Mouse (Mus musculus) lung, embryonic 15.5 days (tissue): ENCODE results near the gene Sim2. TPM values are rescaled to one million over a fixed set of nuclear protein-coding genes. Genes with fewer than 3 reads are reported as not detected.
A peak's percentile ranks its signal among the peaks of the same experiment; 100 is the strongest.

ENCODE experiments used
- ATAC-seq: fragments of 200-750 bp; cut with Nextera tagmentation; 2 replicates; pipeline ENCODE4 v1.8.0; 2017; ENCODE audit warnings: moderate number of reproducible peaks, borderline replicate concordance; ENCODE audit not compliant: low FRiP score, low TSS enrichment; ENCODE audit errors: extremely low read depth
- H3K27ac ChIP-seq: fragments of 300-500 bp; sonication (generic); 2 replicates; pipeline ENCODE4 v1.5.1; 2015; ENCODE audit warnings: moderate library complexity, mild to moderate bottlenecking, inconsistent platforms
- H3K27me3 ChIP-seq: fragments of 300-500 bp; sonication (generic); 2 replicates; pipeline ENCODE4 v1.6.1; 2015; ENCODE audit warnings: inconsistent platforms
- H3K36me3 ChIP-seq: fragments of 300-500 bp; sonication (generic); 2 replicates; pipeline ENCODE4 v1.6.1; 2015; ENCODE audit warnings: inconsistent platforms
- H3K4me1 ChIP-seq: fragments of 300-500 bp; sonication (generic); 2 replicates; pipeline ENCODE4 v1.6.1; 2015; ENCODE audit warnings: inconsistent platforms
- H3K4me2 ChIP-seq: fragments of 300-500 bp; sonication (generic); 2 replicates; pipeline ENCODE4 v1.6.1; 2015; ENCODE audit warnings: inconsistent platforms, mild to moderate bottlenecking, moderate library complexity
- H3K4me3 ChIP-seq: fragments of 300-500 bp; sonication (generic); 2 replicates; pipeline ENCODE4 v1.5.1; 2015; ENCODE audit warnings: mild to moderate bottlenecking, inconsistent platforms
- H3K9ac ChIP-seq: fragments of 300-500 bp; sonication (generic); 2 replicates; pipeline ENCODE4 v1.6.1; 2015; ENCODE audit warnings: inconsistent platforms
- H3K9me3 ChIP-seq: fragments of 300-500 bp; sonication (generic); 2 replicates; pipeline ENCODE4 v1.6.1; 2016; ENCODE audit warnings: inconsistent platforms
- WGBS: fragments of 180-500 bp; shearing (Covaris S2); methylation state at CpG from one replicate; pipeline ENCODE4 v1.1.7; 2015; 5-methylcytosine and 5-hydroxymethylcytosine counted together
- polyA plus RNA-seq: library from polyadenylated mRNA; unstranded; fragments of >200 nt; fragmentation: Nextera tagmentation; extraction: Ambion mirVana; gene quantifications from 2 replicates; pipeline ENCODE4 v1.2.1, GENCODE M21; 2015

Sim2 gene
- polyA plus RNA-seq, 1 experiment from 2014 or later: 0.12 TPM

DNA sequence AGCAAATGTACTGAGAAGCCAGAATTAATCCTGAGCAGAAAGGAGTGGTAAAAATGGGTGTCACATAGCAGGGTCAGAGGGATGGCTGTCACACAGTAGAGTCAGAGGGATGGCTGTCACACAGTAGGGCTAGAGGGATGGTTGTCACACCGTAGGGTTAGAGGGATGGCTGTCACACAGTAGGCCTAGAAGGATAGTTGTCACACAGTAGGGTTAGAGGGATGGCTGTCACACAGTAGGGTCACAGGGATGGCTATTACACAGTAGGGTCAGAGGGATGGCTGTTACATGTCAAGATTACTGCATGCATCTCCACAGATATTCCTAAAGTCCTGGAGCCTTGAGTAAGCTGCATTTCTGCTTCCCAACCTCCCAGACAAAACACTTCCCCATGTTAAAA is 33.7 kb downstream of the Sim2 start:
- Histone ChIP-seq H3K27me3 (peaks cover 17% of the 10 kb centered on the region), H3K4me1 (peaks cover 9% of the 10 kb centered on the region; the same call in 1 of the 2 replicates), H3K4me2 (no peak overlapping the region), H3K9me3 (no peaks in the 10 kb centered on the region), H3K36me3 (no peaks in the 10 kb centered on the region), H3K27ac (no peak overlapping the region), H3K4me3 (no peak overlapping the region), H3K9ac (no peak overlapping the region)
- 86% methylated on average over 1 of the region's 1 CpGs for WGBS
- ATAC-seq: no peak

DNA sequence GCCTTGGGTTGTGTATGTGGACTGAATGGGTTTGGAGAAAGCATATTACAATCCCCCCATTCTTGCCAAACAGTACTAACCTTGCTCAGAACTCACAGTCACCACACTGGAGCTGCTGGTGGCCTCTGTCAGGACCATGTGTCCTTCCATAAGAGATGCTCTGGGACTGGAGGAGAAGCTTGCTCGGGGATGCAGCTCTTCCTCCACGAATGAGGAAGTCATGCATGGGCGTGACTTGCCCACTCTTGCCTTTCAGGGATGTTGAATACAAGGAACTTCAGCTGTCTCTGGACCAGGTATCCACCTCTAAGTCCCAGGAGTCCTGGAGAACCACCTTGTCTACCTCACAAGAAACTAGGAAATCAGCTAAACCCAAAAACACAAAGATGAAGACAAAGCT is 37.6 kb downstream of the Sim2 start:
- H3K27ac ChIP-seq: no peak overlapping the region
- WGBS: 86% methylated on average over 3 of the region's 3 CpGs
- peaks cover 16% of the 10 kb centered on the region for H3K4me1 ChIP-seq
- no peaks in the 10 kb centered on the region for H3K9me3 ChIP-seq
- H3K4me2 ChIP-seq: no peak overlapping the region
- no peak overlapping the region for H3K4me3 ChIP-seq
- no peaks in the 10 kb centered on the region for H3K36me3 ChIP-seq
- ATAC-seq: no peak
- H3K27me3 ChIP-seq: peaks cover 57% of the 10 kb centered on the region
- H3K9ac ChIP-seq: no peak overlapping the region

DNA sequence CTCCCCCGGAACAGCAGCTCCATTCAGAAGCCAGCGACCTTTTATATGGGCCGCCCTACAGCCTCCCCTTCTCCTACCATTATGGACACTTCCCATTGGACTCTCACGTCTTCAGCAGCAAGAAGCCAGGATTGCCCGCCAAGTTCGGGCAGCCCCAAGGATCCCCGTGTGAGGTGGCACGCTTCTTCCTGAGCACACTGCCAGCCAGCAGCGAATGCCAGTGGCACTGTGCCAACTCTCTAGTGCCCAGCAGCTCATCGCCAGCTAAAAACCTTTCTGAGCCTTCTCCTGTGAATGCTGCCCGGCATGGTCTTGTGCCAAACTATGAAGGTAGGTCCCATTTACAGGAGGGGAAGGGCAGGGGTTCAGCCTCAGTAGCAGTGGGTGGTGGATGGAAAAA is 38.5 kb downstream of the Sim2 start:
- H3K4me1 ChIP-seq: peaks cover 17% of the 10 kb centered on the region
- H3K27me3 ChIP-seq: peaks cover 63% of the 10 kb centered on the region
- no peak overlapping the region for H3K4me2 ChIP-seq
- no peak overlapping the region for H3K9ac ChIP-seq
- H3K27ac ChIP-seq: no peak overlapping the region
- H3K9me3 ChIP-seq: no peaks in the 10 kb centered on the region
- no peak for ATAC-seq
- 65% methylated on average over 11 of the region's 11 CpGs for WGBS
- no peak overlapping the region for H3K4me3 ChIP-seq
- no peaks in the 10 kb centered on the region for H3K36me3 ChIP-seq

DNA sequence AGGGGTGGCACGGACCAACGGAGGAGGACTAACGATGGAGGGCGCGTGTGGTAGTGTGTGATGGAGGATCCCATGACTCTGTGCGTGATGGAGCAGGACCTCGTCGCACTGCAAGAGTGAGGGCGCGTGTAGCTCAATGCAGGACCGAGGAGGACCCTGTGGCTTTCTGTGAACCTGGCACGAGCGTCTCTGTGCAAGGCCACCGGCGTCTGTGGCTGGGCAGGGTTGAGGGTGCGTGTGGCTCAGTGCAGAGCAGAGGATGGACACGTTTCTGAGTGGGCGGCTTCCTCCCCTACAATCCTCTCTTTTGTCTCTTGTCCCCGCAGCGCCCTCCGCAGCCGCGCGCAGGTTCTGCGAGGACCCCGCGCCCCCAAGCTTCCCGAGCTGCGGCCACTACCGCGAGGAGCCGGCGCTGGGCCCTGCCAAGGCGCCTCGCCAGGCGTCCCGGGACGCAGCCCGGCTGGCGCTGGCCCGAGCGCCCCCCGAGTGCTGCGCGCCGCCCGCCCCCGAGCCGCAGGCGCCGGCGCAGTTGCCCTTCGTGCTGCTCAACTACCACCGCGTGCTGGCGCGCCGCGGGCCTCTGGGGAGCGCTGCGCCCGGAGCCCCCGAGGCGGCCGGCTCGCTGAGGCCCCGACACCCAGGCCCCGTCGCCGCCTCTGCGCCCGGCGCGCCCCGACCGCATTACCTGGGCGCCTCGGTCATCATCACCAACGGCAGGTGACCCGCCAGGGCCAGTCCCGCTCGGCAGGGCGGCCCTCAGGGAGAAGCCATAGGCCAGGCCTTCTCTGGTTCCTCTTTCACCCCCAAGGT is 40.6 kb downstream of the Sim2 start:
- peak overlapping the region; percentile 43 for H3K4me3 ChIP-seq
- H3K9me3 ChIP-seq: no peaks in the 10 kb centered on the region
- ATAC-seq: peak; percentile 40; the same call in 1 of the 2 replicates
- H3K36me3 ChIP-seq: no peaks in the 10 kb centered on the region
- peaks cover 19% of the 10 kb centered on the region for H3K4me1 ChIP-seq
- H3K27me3 ChIP-seq: peaks cover 63% of the 10 kb centered on the region
- no peak overlapping the region for H3K27ac ChIP-seq
- WGBS: under 1% methylated on average over 80 of the region's 83 CpGs
- H3K4me2 ChIP-seq: peak overlapping the region; percentile 97
- H3K9ac ChIP-seq: peak overlapping the region; percentile 29

DNA sequence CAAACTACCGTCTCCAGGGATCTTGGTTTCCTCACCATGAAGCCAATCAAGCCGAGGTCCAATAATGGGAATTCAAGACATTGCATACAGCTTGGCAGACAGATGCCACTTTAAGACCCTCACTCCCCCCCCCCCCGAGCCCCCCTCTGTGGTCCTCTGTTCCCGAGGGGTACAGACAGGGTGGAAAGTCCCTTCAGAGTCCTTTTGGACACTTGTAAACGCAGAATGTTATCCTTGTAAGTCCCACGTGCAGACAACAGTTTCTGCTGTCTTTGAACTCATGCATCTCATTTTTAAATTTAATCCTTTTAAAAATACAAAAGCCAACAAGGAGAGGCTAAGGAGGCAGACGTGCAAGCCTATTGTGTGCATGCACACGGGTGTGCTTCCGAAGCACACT is 41.5 kb downstream of the Sim2 start:
- peaks cover 15% of the 10 kb centered on the region; the same call in 1 of the 2 replicates for H3K4me1 ChIP-seq

DNA sequence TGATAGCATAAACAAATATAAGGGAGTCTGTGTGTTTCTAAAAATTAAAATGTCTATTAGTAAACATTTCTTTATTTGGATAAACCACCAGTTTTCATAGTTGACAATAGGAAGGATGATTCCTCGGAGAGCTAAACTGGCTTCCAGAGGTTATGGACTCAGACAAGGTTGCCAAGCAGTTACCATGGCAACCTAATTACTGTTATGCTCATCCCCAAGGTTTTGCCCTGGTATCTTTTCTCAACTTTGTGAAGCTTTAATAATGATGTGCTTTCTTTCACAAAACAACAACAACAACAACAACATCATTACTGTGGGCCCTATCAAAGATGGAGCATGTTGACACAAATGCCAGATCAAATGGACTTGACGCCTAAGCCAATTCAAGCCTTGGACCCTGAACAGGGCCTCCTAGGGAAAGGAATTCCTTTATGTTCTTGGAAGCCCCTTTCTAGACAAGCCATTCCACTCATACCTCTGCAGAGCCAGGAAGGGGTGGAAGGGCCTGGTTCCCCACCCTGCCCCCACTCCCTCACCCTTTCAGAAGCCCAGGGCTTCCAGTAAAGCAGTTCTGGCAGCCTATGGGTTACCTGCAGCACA is 43.6 kb downstream of the Sim2 start:
- H3K9me3 ChIP-seq: no peaks in the 10 kb centered on the region
- H3K36me3 ChIP-seq: no peaks in the 10 kb centered on the region
- no peak for ATAC-seq
- no peak overlapping the region for H3K27ac ChIP-seq
- H3K9ac ChIP-seq: no peak overlapping the region
- H3K4me1 ChIP-seq: peaks cover 15% of the 10 kb centered on the region; the same call in 1 of the 2 replicates
- H3K4me3 ChIP-seq: no peak overlapping the region
- WGBS: 43% methylated on average over 2 of the region's 2 CpGs
- H3K27me3 ChIP-seq: peaks cover 46% of the 10 kb centered on the region
- H3K4me2 ChIP-seq: no peak overlapping the region

More for the DNA sequence above, 41.5 kb downstream of the Sim2 start:
- no peaks in the 10 kb centered on the region for H3K36me3 ChIP-seq
- peaks cover 60% of the 10 kb centered on the region for H3K27me3 ChIP-seq
- ATAC-seq: no peak
- H3K9ac ChIP-seq: no peak overlapping the region
- H3K4me3 ChIP-seq: no peak overlapping the region
- peak overlapping the region; percentile 97; the same call in 1 of the 2 replicates for H3K4me2 ChIP-seq
- no peaks in the 10 kb centered on the region for H3K9me3 ChIP-seq
- H3K27ac ChIP-seq: no peak overlapping the region
- 45% methylated on average over 9 of the region's 9 CpGs for WGBS

DNA sequence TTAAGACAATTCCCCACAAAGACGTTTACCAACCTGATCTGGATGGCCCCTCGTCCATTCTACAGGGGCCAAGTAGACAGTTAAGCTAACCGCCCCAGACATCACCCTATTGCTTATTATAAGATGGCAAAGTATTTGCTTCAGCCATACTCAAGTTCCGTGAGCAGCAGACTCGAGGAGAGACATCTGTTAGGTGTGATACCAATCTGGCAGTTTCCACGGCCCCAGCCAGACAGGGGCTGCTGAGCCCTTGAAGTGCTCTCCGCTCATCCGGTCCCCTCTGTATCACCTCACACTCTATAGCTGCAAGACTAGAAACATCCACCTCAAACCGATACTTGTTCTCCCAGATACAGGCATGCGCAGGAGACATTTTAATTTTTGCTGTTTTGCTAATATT is 49.5 kb downstream of the Sim2 start:
- no peak for ATAC-seq
- Histone ChIP-seq H3K9me3 (no peaks in the 10 kb centered on the region), H3K36me3 (no peaks in the 10 kb centered on the region), H3K27me3 (no peaks in the 10 kb centered on the region), H3K27ac (no peak overlapping the region), H3K4me1 (no peaks in the 10 kb centered on the region), H3K4me2 (no peak overlapping the region), H3K9ac (no peak overlapping the region), H3K4me3 (no peak overlapping the region)
- WGBS: 72% methylated on average over 10 of the region's 10 CpGs

DNA sequence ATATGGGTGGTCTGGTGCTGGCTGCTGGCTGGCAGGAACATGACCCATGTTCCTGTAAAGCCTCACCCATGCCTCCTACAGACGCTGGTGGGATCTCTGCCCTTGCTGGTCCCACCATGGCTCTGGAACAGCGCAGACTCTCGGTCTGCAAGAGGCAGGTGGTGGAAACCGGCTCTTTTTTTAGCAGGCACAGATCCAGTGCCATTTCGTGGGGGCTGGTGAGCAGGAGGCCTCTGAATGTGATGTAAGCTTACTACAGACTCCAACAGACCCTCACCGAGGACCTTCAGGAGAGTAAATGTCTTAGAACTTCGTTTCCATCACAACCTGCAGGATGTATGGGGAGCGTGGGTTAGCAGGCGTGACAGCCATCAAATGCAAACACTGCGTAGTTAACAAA is 56.0 kb downstream of the Sim2 start:
- Histone ChIP-seq H3K36me3 (no peaks in the 10 kb centered on the region), H3K4me3 (no peak overlapping the region), H3K27me3 (no peaks in the 10 kb centered on the region), H3K9me3 (no peaks in the 10 kb centered on the region), H3K27ac (no peak overlapping the region), H3K4me1 (peaks cover 13% of the 10 kb centered on the region), H3K4me2 (no peak overlapping the region), H3K9ac (no peak overlapping the region)
- no peak for ATAC-seq
- WGBS: 58% methylated on average over 10 of the region's 10 CpGs

DNA sequence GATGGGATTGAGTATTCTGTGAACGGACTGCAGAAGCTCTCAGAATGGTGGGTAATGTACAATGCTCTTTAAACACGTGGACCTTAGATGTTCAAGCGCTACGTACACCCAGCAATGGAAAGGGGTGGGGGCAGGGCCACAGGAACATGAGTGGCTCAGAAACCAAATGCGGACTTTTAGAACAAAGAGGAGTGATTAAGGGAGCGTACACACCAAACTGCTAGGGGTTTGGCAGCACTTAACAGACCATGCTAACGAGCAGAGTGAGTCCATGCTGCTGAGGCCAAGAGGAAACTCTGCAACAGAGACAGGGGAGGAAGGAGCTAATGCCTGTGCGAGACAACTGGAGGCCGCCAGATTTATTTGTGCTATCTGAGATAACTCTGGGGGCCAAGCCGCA is 58.6 kb downstream of the Sim2 start:
- H3K9ac ChIP-seq: no peak overlapping the region
- H3K27me3 ChIP-seq: no peaks in the 10 kb centered on the region
- H3K4me1 ChIP-seq: peaks cover 19% of the 10 kb centered on the region
- no peak overlapping the region for H3K4me3 ChIP-seq
- peak overlapping the region; percentile 26; the same call in 1 of the 2 replicates for H3K4me2 ChIP-seq
- H3K9me3 ChIP-seq: no peaks in the 10 kb centered on the region
- 6% methylated on average over 10 of the region's 10 CpGs for WGBS
- peak; percentile 56; the same call in 1 of the 2 replicates for ATAC-seq
- H3K36me3 ChIP-seq: no peaks in the 10 kb centered on the region
- H3K27ac ChIP-seq: no peak overlapping the region

DNA sequence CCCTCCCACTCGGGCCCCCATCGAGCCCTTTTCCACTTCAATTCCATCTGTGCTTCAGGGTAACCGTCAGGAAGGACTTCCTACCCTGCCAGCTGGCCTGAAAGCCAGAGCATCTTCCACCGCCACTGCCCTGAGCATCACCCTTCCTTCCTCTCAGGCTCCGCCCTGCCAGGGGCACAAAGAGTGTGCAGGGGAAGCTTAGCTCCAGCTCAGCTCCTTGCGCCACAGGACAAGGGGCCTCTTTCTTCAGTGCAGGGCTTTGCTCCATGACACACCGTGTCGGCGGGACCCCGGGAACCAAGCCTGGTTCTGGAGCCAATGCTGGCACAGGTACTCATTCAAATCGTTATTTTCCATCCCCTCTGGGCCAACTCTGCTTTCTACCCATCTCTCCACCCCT is 63.4 kb downstream of the Sim2 start:
- Histone ChIP-seq H3K27me3 (no peaks in the 10 kb centered on the region), H3K27ac (no peak overlapping the region), H3K9me3 (no peaks in the 10 kb centered on the region), H3K4me2 (peak overlapping the region; percentile 12; the same call in 1 of the 2 replicates), H3K36me3 (no peaks in the 10 kb centered on the region), H3K4me3 (peak overlapping the region; percentile 4; the same call in 1 of the 2 replicates), H3K4me1 (peaks cover 40% of the 10 kb centered on the region), H3K9ac (no peak overlapping the region)
- WGBS: 43% methylated on average over 11 of the region's 11 CpGs
- no peak for ATAC-seq

DNA sequence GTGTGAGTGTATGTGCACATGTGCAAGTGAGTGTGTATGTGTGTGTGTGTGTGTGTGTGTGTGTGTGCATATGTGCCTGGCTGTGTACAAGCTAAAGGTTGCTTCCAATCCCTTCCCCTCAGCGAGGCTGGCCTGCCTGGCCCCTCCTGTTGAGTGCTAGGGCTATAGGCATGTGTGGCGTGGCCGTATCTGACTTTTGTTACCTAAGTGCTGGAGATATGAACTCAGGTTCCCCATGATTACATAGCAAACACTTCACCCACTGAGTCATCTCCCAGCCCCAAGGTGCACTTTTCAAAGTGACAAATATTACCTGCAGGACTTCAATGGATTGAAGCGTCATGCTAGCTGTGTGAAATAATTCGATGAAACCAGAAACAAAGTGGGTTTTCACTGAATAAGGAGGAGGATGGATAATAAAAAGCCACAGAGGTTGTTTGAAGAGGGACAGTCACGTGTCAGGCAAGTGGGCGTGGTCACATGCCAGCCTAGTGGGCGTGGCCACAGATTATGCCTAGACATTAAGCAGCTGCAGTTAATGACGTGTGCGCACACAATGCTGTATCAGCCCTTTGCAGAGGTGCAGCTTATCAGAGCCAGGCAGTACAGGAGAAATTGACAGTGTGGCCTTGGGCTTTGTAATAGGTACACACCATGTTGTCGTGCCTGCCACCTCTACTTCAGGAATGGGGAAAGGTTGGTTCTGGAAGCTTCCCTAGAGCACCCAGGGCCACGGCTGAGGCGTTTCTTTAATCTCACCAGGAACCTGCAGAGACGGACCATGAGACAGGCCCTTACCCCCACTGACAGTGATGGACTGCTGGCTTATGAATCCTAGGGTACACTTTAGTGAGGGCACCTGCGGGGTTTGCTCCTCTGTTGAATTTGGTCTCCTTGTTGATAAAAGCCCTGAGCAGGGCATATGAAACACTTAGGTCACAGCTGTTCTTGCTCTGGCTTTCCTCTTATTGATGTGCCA is 65.7 kb downstream of the Sim2 start:
- H3K4me3 ChIP-seq: no peak overlapping the region
- H3K27ac ChIP-seq: peak overlapping the region; percentile 21; the same call in 1 of the 2 replicates
- no peaks in the 10 kb centered on the region for H3K36me3 ChIP-seq
- peak; percentile 67 for ATAC-seq
- no peak overlapping the region for H3K9ac ChIP-seq
- peak overlapping the region; percentile 1; the same call in 1 of the 2 replicates for H3K4me2 ChIP-seq
- peaks cover 37% of the 10 kb centered on the region for H3K4me1 ChIP-seq
- H3K27me3 ChIP-seq: peaks cover 3% of the 10 kb centered on the region; the same call in 1 of the 2 replicates
- H3K9me3 ChIP-seq: no peaks in the 10 kb centered on the region
- WGBS: 56% methylated on average over 15 of the region's 15 CpGs
